In the genomic region with DNA sequence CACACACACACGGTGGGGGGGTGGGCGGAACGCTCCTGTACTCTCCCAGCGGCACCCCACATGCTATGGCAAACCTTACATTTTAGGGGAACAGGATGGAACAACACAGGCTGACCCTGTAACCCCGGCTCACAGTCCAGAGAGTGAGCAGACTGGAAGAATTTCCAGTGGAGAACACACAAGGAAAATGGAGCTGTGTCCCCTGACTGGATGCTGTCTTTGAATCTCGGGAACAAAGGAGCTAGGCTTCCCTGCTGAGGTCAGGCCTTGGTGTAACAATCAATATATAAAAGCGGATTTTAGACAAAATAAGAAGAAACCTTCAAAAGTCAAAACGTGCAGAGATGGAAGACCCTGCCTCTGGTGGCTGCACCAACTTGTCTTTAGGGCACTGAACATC, we compare ENCODE assay signal across 12 mouse cellular contexts.
"Had no signal": no experiment of that assay in that cellular context is flagged by ENCODE, and none has a peak within 500 bp of the region (broad histone marks: within the 10 kb centered on the region; RNA-seq: fewer than 3 reads in every experiment).

No protein-coding gene starts in this region.

- H3K4me1 ChIP-seq: stomach, embryonic 15.5 days had no signal

- H3K9ac ChIP-seq: limb, embryonic 12.5 days; liver, embryonic 13.5 days; liver, postnatal 0 days; lung, embryonic 15.5 days; stomach, embryonic 15.5 days had no signal

- H3K36me3 ChIP-seq: limb, embryonic 12.5 days; liver, embryonic 13.5 days; lung, embryonic 15.5 days; stomach, embryonic 15.5 days had no signal

- H3K4me3 ChIP-seq: layer of hippocampus, adult 2 months; limb, embryonic 12.5 days; liver, embryonic 13.5 days; lung, embryonic 15.5 days; stomach, embryonic 15.5 days had no signal

- H3K4me2 ChIP-seq: limb, embryonic 12.5 days; liver, embryonic 13.5 days; lung, embryonic 15.5 days; stomach, embryonic 15.5 days had no signal

- H3K9me3 ChIP-seq: limb, embryonic 12.5 days; liver, embryonic 13.5 days; lung, embryonic 15.5 days; stomach, embryonic 15.5 days had no signal

- H3K27ac ChIP-seq: layer of hippocampus, adult 2 months; limb, embryonic 12.5 days; liver, embryonic 13.5 days; lung, embryonic 15.5 days; stomach, embryonic 15.5 days had no signal

- H3K27me3 ChIP-seq: limb, embryonic 12.5 days; liver, embryonic 13.5 days; lung, embryonic 15.5 days; stomach, embryonic 15.5 days had no signal

- DNase-seq: kidney, postnatal 10 days; kidney, postnatal 4 days; liver; liver, embryonic 13.5 days; liver, postnatal 0 days; right cerebral cortex, postnatal 14 days; thymus, adult 2 months; thymus, postnatal 25 days had no signal

- ATAC-seq: liver, postnatal 0 days had no signal
